Mouse (Mus musculus) common myeloid progenitor, adult 5-6 weeks (primary cell): Measurements from ENCODE around the gene Patl1. TPM values are rescaled to one million over a fixed set of nuclear protein-coding genes. Genes with fewer than 3 reads are reported as not detected.
A peak's percentile ranks its signal among the peaks of the same experiment; 100 is the strongest.
"Not testable (repeated sequence)": the region's sequence is repeated elsewhere in the genome, so short reads cannot be mapped to it uniquely, and the experiment has no call there.

ENCODE experiments used
- ATAC-seq: replicated peaks from 2 replicates; pipeline ENCODE4 v1.8.0; 2016; ENCODE audit warnings: low read depth, mild to moderate bottlenecking, moderate TSS enrichment, inconsistent platforms; ENCODE audit not compliant: poor library complexity, severe bottlenecking
- total RNA-seq: library from RNA; stranded (forward); fragments of 200-1000, 187-1606 nt; gene quantifications from 2 replicates; pipeline ENCODE4 v1.2.3, GENCODE M21; 2017

Patl1 gene
- total RNA-seq = 18.2 and 21.0 TPM in 2 replicates

DNA sequence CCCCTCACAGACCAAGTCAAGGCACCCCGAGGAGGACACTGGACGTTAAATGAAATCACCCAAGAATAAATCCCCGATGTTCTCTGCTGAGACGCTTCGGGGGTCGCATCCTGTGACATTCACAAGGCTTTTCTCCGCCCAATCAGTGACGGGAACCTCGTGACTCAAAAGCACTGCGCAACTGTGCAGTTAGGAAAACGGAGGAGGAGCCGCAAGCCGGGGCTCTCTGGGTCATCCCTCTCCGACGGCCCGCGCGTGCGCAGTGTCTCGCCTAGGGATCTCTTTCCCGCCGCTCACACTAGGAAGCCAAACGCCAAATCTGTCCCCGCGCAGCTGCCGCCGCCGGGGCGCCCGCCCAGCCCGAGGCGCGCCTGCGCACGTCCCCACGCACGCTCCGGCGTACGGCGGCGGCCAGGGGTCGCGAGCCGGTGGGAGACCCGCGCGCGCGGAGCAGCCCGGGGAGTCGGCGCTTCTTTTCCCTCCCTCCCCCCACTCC, at the start of gene Patl1:
Patl1 (plus strand) TSS at position 363 of the 496 bp plus-strand sequence.
- peak; percentile 93 for ATAC-seq

DNA sequence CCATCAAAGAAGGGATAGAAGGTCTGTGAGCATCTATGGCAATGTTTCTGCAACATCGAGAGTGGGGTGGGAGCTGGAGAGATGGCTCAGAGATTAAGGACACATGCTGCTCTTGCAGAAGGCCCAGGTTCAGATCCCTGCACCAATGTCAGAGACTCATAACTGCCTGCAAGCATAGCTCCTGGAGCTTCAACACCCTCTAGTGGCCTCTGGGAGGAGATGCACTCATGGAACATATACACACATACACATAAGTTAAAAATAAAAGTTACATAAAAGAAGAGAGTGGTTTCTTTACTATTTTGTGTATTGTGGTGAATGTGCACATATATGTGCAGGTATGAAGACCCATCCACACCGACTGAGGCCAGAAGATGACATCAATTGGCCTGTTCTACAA, 44.4 kb upstream of the Patl1 start:
- ATAC-seq = no peak

DNA sequence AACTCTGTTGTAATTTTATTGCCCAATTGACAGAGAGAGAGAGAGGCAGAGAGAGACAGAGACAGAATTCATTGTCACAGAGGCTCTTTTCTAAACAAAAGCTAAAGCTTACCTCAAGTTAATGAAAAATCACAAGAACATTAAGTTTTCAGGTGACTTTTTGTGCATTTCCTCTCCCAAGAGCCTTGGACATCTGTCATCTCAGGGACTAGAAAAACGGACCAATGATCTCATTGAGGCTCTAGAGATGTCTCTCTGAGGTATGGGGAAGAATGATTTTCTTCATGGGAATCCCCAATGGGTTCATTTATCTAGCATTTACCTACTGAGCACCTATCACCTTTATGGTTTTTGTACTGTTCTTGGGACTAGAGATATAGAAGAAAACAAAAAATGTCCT, 37.2 kb upstream of the Patl1 start, which contains the start of gene Olfr1419:
Olfr1419 (minus strand) TSS at position 101 of the 400 bp plus-strand sequence.
- ATAC-seq = no peak

DNA sequence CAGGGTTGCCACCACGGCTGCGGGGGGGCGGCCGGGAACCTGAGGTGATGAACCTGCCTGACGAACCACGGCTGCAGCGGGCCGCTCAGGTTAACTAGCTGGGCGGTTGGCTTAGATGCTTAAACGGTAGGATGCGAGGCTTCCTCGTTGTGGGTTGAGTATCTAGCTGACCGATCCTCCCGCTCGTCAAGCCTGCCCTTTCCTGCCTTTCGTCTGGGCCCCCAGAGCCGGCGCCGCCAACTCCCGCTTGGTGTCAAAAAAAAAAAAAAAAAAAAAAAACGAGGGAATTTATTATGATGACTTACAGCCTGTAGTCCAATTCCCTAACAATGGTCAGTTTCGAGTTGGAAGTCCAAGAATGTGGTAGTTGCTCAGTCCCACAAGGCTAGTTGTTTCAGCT, 33.8 kb upstream of the Patl1 start:
- peak; percentile 58; the same call in 1 of the 2 replicates for ATAC-seq

DNA sequence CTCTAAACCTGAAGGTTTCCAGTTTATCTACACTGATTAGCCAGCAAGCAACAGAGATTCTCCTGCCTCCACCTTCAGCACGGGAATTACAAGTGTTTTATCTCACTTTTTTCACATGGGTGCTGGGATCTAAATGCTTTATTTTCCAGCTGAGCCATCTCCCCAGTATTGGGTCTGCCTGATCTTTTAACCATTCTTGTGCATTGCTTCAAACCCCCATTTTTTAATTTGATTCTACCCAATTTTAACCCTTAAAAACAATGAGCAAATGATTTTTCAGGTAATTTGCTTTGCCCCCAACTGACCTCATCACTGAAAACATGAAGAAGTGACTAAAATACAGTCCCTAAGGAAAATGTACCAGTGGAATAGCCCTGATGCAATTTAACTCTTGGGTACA, 25.9 kb upstream of the Patl1 start, which contains the start of gene Olfr1420:
Olfr1420 (plus strand) TSS at position 301 of the 400 bp plus-strand sequence.
- ATAC-seq = no peak

DNA sequence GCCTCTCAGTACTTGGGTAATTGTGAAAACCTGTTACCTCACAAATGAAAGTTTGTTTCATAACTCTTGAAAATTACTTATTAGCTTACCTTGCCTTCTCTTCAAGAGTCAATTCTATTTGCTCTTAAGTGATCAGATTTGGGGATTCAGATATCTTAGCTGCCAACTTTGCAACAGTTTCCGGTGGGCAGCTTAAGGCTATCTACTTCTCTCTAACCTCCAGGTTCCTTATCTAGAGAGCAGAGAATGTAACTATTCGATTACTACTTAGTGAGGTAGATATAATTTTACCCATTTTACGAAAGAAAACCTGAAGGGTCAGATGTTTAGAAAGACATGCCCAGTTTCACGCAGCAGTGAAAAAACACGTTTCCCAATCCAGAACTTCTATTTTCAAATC, 1.2 kb upstream of the Patl1 start:
- no peak for ATAC-seq

DNA sequence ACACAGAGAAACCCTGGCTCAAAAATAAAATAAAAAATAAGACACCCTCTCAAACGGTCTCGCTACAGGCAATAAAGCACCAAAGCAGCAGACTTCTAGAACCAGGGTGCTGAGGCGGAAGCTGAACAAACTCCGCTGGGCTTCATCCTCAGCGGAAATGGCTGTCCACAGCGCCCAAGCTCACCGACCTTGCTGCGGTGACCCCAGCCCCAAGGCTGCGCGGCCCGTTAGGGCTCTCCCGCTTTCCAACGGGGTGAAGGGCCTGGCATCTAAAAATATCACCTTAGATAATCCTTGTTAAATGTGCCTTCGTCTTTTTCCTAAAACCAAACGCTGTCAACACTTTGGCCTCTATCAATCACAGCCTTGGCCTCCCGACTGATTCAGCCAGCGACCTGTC, 596 bp upstream of the Patl1 start:
- peak; percentile 27 for ATAC-seq

DNA sequence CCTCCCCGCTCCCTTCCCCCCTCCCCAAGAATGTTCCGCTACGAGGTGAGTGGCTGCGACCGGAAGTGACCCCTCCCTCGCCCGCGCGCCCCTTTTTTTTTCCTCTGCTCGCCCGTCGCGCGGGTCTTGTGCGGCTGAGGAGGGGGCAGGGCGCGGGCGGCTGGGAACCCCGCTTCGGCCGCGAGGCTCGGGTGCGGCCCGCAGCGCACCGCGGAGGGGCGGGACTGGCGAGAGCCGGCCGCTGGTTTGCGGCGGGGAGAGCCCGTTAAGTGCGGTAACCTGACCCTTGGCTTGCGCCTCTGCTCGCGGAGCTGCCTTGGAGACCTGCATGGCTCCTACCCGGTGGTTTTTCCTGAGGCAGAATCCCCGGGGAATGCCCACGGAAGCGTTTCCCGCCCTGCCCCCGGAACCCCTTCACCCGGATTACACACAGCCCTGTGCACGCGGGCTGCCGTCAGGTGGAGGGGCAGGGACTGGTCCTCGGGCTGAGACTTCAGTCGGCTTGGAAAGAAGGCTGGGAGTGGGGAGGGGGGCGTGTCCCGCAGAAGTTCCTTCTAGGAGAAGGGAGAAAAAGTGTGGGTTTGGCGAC, 428 bp downstream of the Patl1 start:
- ATAC-seq = peak; percentile 34; the same call in 1 of the 2 replicates

DNA sequence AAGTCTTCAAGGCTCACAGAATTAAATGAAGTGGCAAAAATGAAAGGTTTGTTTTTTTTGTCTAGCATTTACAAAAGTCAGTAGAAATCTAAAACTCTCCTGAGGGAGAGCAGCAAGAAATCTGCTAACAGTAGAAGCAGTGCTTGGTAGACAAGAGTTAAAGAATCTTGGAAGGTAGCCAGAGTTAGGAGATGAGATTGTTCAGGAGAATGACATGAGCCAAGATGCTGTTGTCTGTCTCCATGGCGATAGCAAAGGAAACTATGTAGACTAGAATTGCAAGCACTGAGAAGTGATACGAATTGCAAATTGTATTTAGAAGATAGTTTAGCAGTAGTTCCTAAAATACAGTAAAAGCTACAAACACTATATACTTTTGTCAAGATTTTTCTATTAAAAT, 3.6 kb downstream of the Patl1 start:
- ATAC-seq = no peak

DNA sequence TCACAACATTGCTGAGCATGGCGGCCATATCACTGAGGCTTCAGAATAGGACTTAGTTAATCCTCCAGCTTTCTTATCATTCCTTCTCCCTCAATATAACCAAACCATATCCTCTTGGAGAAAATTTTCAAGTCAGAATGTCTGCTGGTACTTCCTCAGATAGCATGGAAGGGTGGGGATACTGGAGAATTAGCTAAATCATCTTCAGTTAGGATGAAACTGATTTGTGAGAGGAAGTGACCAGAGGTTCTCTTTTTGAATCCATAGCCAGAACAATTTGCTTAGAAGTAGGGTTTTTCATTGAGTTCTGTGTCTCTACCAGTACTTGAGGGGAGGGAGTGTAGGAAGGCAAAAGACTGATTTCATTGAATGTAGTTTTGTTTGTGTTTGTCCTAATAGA, 9.9 kb downstream of the Patl1 start:
- no peak for ATAC-seq

DNA sequence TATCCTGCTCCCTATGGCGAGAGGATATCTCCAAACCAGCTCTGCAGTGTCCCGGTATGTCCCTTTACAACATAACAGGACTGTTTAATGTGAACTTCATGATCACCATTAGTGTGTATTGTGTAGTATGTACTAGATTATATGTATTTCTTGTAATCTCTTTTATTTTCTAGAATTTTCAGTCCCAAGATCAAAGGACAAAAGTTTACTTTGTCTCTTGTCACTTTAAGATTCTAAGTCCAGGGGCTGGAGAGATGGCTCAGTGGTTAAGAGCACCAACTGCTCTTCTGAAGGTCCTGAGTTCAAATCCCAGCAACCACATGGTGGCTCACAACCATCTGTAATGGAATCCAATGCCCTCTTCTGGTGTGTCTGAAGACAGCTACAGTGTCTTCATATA, 10.3 kb downstream of the Patl1 start:
- not testable (repeated sequence) for ATAC-seq

DNA sequence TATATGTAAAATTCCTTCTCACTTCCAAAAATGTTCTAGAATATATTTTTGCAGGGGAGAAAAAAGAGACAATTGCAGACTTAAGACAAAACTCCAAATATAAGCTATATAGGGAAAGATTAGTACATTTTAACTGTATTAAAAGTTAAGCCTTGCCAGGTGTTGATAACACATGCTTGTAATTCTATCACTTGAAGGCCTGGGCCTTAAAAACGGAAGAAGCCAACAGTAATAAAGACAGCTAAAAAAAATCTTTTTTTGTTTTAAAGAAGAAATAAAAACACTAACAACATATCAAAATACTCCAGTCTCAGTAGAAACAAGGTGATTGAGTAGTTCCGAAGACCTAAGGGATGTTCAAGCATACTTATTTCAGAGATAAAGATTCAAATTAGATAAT, 14.2 kb downstream of the Patl1 start:
- no peak for ATAC-seq

DNA sequence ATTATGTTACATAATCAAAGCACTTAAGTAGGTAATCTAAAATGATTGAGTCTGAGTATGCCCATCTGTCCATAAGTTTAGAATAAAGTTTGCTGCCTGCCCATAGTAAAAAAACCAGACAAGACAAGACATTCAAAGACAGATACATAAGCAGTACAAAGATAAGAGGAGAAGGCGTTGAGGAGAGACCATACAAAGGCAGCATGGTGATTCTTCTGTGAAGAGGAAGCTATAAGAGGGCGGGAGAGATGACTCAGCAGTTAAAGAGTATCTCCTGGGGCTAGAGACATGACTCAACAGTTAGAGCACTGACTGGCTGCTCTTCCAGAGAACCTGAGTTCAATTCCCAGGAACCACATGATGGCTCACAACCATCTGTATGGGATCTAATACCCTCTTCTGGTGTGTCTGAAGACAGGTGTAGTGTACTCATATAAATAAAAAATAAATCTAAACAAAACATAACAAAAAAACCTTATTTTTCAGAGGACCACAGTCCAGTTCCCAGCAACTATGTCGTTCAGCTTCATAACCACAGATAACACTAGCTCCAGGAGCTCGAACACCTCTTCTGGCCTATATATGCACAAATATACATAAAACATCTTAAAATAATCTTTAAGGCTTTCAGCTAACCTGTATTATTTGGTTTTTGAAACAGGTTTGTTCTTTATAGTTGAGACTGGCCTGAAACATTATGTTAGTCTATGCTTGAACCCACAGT, 16.0 kb downstream of the Patl1 start:
- ATAC-seq = peak; percentile 80

DNA sequence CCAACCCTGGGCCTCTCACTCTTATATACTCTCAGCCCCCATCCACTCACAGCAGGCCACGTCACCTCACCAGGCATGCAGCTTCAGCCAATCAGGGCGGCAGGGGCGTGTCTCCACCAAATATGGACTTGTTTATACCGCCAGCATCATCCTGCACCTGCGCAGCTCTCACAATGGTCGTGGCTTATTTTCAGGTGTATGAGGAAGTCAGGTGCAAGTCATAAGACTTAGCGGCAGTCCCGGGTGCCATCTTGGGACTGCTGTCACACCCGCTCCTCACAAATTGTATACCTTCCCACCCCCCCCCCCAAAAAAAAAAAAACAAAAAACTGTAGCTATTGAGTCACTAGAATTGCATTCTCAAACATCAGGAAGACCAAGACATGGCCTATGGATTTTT, 34.3 kb downstream of the Patl1 start:
- not testable (repeated sequence) for ATAC-seq

DNA sequence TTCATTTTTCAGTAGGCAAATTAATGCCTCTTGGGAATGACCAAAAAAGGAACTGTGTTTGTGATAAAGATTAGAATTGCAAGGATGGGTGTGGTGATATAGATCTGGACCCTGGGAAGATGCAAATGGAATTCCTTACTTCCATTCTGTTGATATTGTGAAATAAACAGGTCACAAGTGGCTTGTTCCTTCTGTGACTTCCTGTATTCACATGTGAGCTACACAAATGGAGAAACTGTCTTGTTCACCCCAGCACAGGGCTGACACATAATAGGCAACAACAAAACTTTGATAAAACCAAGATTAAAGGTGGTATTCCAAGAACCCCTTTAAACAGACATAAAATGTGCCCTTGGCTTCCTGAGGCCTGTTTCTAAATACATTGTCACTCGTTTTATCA, 37.7 kb downstream of the Patl1 start:
- no peak for ATAC-seq

DNA sequence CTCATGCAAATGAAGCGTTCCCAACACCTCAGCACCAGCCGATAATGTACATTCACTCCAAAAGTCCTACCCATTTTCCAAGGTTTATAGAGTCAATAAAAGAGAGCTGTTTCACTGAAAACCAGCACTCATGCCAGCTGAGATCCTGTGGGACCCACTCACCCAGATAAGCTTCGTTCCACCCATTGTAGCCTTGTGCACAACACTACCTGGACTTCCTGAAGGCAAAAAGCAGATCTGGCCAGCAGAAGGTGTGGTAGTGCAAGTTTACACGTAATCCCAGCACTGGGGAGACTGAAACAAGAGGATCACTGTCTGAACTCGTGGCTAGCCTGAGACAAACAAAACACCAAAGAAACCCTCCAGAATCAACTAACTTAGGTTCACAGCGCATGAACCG, 38.5 kb downstream of the Patl1 start:
- ATAC-seq = no peak

DNA sequence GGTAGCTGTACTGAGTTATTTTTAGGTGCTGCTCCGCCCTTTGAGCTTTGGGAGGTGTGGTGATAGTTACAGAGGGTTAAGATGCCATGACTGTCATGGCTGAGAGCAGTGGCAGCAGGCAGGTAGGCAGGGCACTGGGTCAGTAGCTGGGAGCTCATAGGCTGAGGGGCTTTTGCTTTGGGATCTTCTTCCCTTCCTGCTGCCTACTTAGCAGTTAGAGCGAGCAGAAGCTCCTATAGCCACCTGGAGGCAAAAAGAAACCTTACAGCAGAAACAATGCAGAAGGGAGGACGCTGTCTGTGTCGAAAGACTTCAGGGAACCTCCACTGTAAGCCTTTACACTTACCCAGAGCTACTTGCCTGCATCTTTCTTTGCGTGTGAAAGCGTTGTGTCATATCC, 42.0 kb downstream of the Patl1 start:
- ATAC-seq = 0 out of 2 replicates have a peak, but pooled peaks have one; percentile 29

DNA sequence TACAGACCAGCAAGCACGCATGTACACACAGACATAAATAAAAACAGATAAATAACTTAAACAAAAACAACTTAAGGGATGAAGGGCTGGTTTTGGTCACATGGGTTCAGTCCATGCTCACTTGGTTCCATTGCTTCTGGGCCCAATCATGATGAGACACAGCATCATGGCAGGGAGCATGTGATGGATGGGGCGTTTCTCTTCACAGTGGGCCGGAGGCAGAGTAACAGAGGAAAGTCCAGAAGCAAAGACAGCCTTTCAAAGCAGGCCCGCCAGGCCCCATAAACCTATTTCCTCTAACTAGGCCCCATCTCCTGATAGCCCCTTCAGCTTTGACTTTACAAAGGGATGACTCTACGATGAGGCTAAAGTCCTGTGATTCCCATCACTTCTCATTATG, 44.4 kb downstream of the Patl1 start:
- ATAC-seq = no peak

DNA sequence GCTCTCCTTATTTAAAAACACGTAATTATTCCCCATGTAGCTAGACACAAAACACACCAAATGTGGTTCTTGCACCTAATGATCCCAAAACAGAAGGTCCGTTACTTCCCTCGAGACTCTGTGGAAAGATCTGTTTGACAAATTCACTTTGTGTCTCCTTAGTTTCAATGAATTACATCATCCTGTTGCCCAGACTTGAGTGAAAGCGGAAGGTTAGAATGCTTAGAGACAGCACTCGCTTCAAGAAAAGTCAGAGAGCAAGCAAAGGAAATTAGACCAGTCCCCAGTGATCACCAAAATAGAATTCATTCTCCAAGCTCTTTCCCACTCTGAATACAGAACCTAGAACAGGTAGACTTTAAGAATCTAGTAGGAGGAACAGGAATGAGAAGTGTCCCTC, 45.2 kb downstream of the Patl1 start:
- ATAC-seq = no peak

DNA sequence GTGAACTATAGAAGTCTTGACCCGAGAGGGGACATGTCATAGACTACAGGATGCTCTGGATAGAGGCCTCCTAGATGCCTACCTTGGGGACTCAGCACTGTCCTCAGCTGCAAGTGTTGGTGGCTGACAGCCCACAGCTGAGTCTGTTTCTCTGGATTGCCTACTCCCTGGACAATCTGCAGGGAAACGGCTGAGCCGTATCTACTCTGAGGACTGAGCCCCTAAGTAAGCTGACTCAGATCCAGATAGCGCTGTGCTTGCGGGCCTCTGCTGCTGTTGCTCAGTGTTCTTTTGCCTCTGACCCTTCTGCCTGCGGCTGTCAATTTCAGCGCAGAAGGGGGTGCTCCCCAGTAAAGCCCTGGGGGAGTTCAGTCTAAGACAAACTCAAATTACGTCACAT, 45.6 kb downstream of the Patl1 start:
- ATAC-seq = no peak

DNA sequence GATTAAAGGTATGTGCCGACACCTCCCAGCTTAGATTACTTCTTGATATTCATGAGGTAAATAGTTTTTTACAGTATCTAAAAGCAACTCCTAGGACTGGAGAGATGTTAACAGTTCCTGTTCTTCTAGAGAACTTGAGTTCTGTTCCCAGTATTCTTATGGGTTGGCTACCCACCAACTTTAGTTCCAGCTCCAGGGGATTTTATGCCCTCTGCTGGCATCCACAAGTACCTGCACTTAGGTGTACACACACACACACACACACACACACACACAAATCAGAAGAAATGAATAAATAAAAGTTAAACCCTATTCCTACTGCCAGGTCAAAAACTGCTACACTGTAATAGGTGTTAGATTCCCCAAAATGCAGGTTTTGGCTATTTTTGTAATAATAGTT, 52.1 kb downstream of the Patl1 start:
- ATAC-seq = no peak
